Mouse (Mus musculus): Measurements from ENCODE around the gene Mrpl54.

Gene Mrpl54

GRCm38 (mm10) chr10:81229735-81230437, 36.8 kb downstream of the Mrpl54 start:
- DNase-seq (ENCODE audit: low read depth, low spot score): no peak

GRCm38 (mm10) chr10:81223731-81224130, 43.0 kb downstream of the Mrpl54 start:
- DNase-seq (ENCODE audit: low read depth, low spot score): peak; percentile 63

GRCm38 (mm10) chr10:81221402-81222015, 45.2 kb downstream of the Mrpl54 start:
- no peak for DNase-seq (ENCODE audit: low read depth, low spot score)

GRCm38 (mm10) chr10:81217964-81218363, 48.8 kb downstream of the Mrpl54 start:
- DNase-seq (ENCODE audit: low read depth, low spot score): peak; percentile 75

GRCm38 (mm10) chr10:81217267-81217666, 49.5 kb downstream of the Mrpl54 start:
- DNase-seq (ENCODE audit: low read depth, low spot score): peak; percentile 43

GRCm38 (mm10) chr10:81216810-81217209, 49.9 kb downstream of the Mrpl54 start:
- DNase-seq (ENCODE audit: low read depth, low spot score): no peak

- DNase-seq (ENCODE audit: low read depth, low spot score): no peak
Observed at GRCm38 (mm10) chr10:81216260-81216659, 50.5 kb downstream of the Mrpl54 start.

Data from ZHBTc4 (cell line).